Mouse (Mus musculus) spleen, adult 2 months (tissue): ENCODE measurements around the gene Uba1.

Source experiments
- CTCF ChIP-seq: fragments of 200-500 bp; IDR thresholded peaks from 2 replicates; pipeline ENCODE4 v1.5.1; 2011; ENCODE audit warnings: mild to moderate bottlenecking, inconsistent platforms; ENCODE audit not compliant: insufficient read depth, insufficient read length, insufficient replicate concordance; ENCODE audit errors: extremely low read depth
- POLR2A ChIP-seq: fragments of 200-500 bp; IDR thresholded peaks from 2 replicates; pipeline ENCODE4 v1.6.1; 2011; ENCODE audit warnings: low read depth, low read length, inconsistent platforms

- no peak for TF ChIP-seq POLR2A
- no peak for TF ChIP-seq CTCF
Measured at GRCm38 (mm10) chrX:20644780-20645179, 13.3 kb upstream of the Uba1 start.
